Mouse (Mus musculus): ENCODE results near the gene Samd5.
A peak's percentile ranks its signal among the peaks of the same experiment; 100 is the strongest.

Gene Samd5

DNA sequence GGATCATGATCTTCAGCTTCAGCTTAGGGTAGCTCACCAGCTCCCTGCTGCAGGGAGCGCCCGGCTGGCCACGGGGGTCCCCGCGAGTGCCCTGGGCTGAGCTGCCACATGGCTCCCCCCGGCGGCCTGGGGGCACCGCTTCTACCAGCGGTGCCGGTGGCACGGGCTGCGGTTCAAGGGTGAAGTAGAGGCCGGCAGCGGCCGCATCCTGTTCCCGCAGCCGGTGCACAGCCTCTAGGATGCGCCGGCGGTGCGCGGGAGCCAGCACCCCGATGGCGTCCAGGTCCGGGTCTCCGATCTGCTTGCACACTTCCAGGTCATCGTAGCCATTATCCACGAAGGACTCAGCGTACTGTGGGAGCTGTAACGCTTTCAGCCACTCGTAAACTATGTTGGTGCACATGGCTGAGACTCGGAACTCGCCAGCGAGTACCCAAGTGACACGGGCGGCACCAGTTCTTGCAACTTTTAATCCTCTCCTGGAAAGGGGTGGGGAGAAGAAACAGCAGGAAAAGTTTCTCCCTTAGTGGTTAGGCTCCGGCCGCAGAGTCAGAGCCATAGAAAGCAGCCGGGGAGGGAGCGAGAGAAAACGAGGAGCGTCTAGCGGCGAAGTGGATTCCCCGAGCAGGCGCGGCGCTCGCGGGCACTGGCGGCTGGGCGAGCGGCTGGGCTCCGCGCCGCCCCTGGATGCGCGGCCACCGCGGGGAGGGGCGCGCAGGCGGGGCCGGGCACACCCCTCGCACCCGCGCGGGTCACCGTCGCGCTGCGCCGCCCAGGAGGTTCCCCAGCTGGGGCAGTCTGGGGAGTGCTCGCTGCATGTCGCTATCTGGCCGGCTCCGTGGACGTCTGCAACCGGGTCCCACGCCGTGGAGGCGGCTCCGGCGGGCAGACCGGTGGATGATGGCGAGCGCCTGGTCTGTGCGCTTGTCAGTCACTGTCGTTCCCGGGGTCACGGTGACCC, at the start of gene Samd5:
TSS of gene Samd5 (minus strand) at position 648 of the 961 bp plus-strand sequence.
- Histone ChIP-seq H3K36me3 (ENCODE audit: insufficient read depth, low read length) (no peaks in the 10 kb centered on the region), H3K9me3 (ENCODE audit: low read length) (no peaks in the 10 kb centered on the region), H3K4me3 (replicated peaks; ENCODE audit: low read length) (peak within 1 kb of the TSS; percentile 81), H3K27me3 (ENCODE audit: insufficient read depth, low read length) (peaks cover 54% of the 10 kb centered on the region), H3K4me1 (replicated peaks; ENCODE audit: low read depth, low read length) (peaks cover 17% of the 10 kb centered on the region)
- TF ChIP-seq NANOG (IDR thresholded peaks at IDR 0.05; ENCODE audit: borderline replicate concordance, low read length) = no peak
- no peak for TF ChIP-seq POU5F1 (IDR thresholded peaks at IDR 0.05; ENCODE audit: borderline replicate concordance, low read length)
- no peak for TF ChIP-seq CTCF (conservative IDR thresholded peaks at IDR 0.05; ENCODE audit: low read length)

GRCm38 (mm10) chr10:9722519-9723303, 47.7 kb upstream of the Samd5 start:
- Histone ChIP-seq H3K9me3 (ENCODE audit: low read length) (no peaks in the 10 kb centered on the region), H3K36me3 (ENCODE audit: insufficient read depth, low read length) (no peaks in the 10 kb centered on the region)

DNA sequence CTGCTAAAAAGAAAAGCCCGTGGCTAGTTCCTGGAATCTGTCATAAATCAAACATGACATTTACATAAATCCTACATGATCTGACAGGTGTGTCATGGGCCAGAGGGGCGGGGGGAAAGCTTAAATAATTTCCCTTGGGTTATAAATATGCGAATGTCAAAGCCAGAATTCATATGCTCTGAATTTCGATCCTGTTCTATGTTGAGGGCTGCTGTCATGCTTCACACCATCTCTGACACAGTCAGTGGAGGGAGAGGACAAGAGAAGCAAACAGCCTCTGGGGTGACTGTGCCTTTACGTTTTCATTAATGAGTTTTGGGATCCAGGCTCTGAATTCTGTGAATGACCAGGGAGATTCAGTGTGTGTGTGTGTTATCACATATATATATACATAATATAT, 45.0 kb upstream of the Samd5 start:
- H3K27me3 ChIP-seq (ENCODE audit: insufficient read depth, low read length) = no peaks in the 10 kb centered on the region
- TF ChIP-seq POU5F1 (IDR thresholded peaks at IDR 0.05; ENCODE audit: borderline replicate concordance, low read length) (no peak), NANOG (IDR thresholded peaks at IDR 0.05; ENCODE audit: borderline replicate concordance, low read length) (no peak), CTCF (conservative IDR thresholded peaks at IDR 0.05; ENCODE audit: low read length) (no peak)
- no peaks in the 10 kb centered on the region for H3K4me1 ChIP-seq (replicated peaks; ENCODE audit: low read depth, low read length)
- H3K36me3 ChIP-seq (ENCODE audit: insufficient read depth, low read length) = no peaks in the 10 kb centered on the region
- peaks cover 8% of the 10 kb centered on the region for H3K9me3 ChIP-seq (ENCODE audit: low read length)
- H3K4me3 ChIP-seq (replicated peaks; ENCODE audit: low read length) = no peak overlapping the region

More at GRCm38 (mm10) chr10:9722519-9723303, 47.7 kb upstream of the Samd5 start:
- no peak for TF ChIP-seq NANOG (IDR thresholded peaks at IDR 0.05; ENCODE audit: borderline replicate concordance, low read length)
- TF ChIP-seq POU5F1 (IDR thresholded peaks at IDR 0.05; ENCODE audit: borderline replicate concordance, low read length) = no peak
- TF ChIP-seq CTCF (conservative IDR thresholded peaks at IDR 0.05; ENCODE audit: low read length) = no peak
- no peak overlapping the region for H3K4me3 ChIP-seq (replicated peaks; ENCODE audit: low read length)
- no peaks in the 10 kb centered on the region for H3K4me1 ChIP-seq (replicated peaks; ENCODE audit: low read depth, low read length)
- no peaks in the 10 kb centered on the region for H3K27me3 ChIP-seq (ENCODE audit: insufficient read depth, low read length)

GRCm38 (mm10) chr10:9718086-9718485, 43.1 kb upstream of the Samd5 start:
- Histone ChIP-seq H3K27me3 (ENCODE audit: insufficient read depth, low read length) (no peaks in the 10 kb centered on the region), H3K9me3 (ENCODE audit: low read length) (peaks cover 8% of the 10 kb centered on the region), H3K4me1 (replicated peaks; ENCODE audit: low read depth, low read length) (no peaks in the 10 kb centered on the region), H3K4me3 (replicated peaks; ENCODE audit: low read length) (no peak overlapping the region), H3K36me3 (ENCODE audit: insufficient read depth, low read length) (no peaks in the 10 kb centered on the region)
- no peak for TF ChIP-seq POU5F1 (IDR thresholded peaks at IDR 0.05; ENCODE audit: borderline replicate concordance, low read length)
- TF ChIP-seq NANOG (IDR thresholded peaks at IDR 0.05; ENCODE audit: borderline replicate concordance, low read length) = no peak
- no peak for TF ChIP-seq CTCF (conservative IDR thresholded peaks at IDR 0.05; ENCODE audit: low read length)

DNA sequence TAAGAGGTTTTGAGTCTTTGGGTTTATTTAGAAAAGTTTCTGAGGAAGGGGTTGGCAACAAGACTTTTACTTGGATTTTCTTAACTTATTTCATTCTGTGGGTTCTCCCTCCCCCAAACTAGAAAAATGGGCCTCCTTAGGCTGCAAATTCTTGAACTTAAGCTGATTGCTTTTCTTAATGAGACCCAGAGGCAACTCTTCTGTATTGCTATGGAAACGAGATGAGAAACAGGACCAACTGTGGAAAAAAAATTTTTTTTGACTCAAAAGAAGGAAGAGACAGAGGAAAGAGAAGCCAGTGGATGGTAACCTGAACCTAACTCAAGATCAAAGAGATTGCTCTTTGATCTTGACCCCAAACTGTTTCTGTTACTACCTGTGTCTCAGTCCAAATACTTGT, 29.9 kb upstream of the Samd5 start:
- H3K9me3 ChIP-seq (ENCODE audit: low read length) = no peaks in the 10 kb centered on the region
- H3K4me1 ChIP-seq (replicated peaks; ENCODE audit: low read depth, low read length) = no peaks in the 10 kb centered on the region
- no peaks in the 10 kb centered on the region for H3K36me3 ChIP-seq (ENCODE audit: insufficient read depth, low read length)
- no peak overlapping the region for H3K4me3 ChIP-seq (replicated peaks; ENCODE audit: low read length)
- no peaks in the 10 kb centered on the region for H3K27me3 ChIP-seq (ENCODE audit: insufficient read depth, low read length)
- TF ChIP-seq CTCF (conservative IDR thresholded peaks at IDR 0.05; ENCODE audit: low read length) (no peak), POU5F1 (IDR thresholded peaks at IDR 0.05; ENCODE audit: borderline replicate concordance, low read length) (no peak), NANOG (IDR thresholded peaks at IDR 0.05; ENCODE audit: borderline replicate concordance, low read length) (no peak)

DNA sequence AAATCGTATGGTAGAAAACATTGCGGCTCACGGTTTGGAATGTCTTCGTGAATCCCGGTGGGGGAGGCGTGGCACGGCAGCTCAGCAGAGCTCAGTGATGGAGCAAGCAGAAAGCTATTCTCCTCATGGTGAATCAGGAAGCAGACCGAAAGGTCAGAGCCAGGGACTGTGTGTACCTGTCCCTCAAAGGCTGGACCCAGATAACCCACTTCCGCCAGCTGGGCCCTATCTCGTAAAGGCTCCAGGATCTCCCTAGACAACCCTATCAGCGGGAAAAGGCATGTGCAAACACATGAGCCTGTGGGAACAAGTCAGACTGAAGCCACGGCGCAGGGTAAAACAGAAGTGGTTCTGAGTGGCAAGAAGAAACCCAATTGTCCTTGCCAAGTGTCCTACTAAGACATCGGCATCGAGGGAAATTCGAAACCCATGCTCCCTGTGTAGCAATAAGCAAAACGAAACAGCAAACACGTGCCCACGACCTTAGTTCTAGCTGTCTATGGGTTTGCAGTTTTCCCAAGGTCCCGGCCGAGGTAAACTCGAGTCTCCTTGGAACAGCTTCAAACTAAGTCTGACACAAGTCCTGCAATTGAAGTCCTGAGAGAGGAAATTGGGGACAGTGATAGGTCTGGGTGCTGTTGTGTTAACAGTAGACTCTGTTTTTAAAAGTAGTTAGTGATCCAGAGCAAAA, 24.2 kb upstream of the Samd5 start:
- TF ChIP-seq NANOG (IDR thresholded peaks at IDR 0.05; ENCODE audit: borderline replicate concordance, low read length) (no peak), POU5F1 (IDR thresholded peaks at IDR 0.05; ENCODE audit: borderline replicate concordance, low read length) (no peak), CTCF (conservative IDR thresholded peaks at IDR 0.05; ENCODE audit: low read length) (no peak)
- H3K36me3 ChIP-seq (ENCODE audit: insufficient read depth, low read length) = no peaks in the 10 kb centered on the region
- no peaks in the 10 kb centered on the region; the same call in 1 of the 2 replicates for H3K4me1 ChIP-seq (replicated peaks; ENCODE audit: low read depth, low read length)
- H3K4me3 ChIP-seq (replicated peaks; ENCODE audit: low read length) = no peak overlapping the region
- H3K27me3 ChIP-seq (ENCODE audit: insufficient read depth, low read length) = peaks cover 4% of the 10 kb centered on the region; the same call in 1 of the 2 replicates
- H3K9me3 ChIP-seq (ENCODE audit: low read length) = no peaks in the 10 kb centered on the region

DNA sequence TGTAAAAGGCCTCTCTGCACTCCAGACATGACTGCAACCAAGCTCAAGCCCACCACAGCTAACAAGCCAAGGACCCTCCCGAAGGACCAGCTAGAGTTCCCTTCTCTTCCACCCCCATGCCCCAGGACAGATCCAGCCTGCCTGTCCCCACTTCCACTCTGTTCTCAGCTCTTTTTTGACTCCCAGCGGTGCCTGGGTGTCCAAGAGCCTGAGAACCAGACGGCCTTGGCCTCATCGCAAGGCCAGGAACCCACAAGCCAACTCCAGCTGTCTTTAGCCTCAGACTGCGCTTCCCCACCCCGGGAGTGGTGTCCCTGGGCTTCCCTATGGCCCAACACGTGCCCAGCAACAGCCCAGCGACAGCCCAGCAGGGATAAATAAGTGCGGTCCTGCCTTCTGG, 23.1 kb upstream of the Samd5 start:
- Histone ChIP-seq H3K27me3 (ENCODE audit: insufficient read depth, low read length) (peaks cover 4% of the 10 kb centered on the region; the same call in 1 of the 2 replicates), H3K36me3 (ENCODE audit: insufficient read depth, low read length) (no peaks in the 10 kb centered on the region), H3K4me1 (replicated peaks; ENCODE audit: low read depth, low read length) (no peaks in the 10 kb centered on the region; the same call in 1 of the 2 replicates), H3K9me3 (ENCODE audit: low read length) (no peaks in the 10 kb centered on the region), H3K4me3 (replicated peaks; ENCODE audit: low read length) (no peak overlapping the region)
- TF ChIP-seq POU5F1 (IDR thresholded peaks at IDR 0.05; ENCODE audit: borderline replicate concordance, low read length) (no peak), NANOG (IDR thresholded peaks at IDR 0.05; ENCODE audit: borderline replicate concordance, low read length) (no peak), CTCF (conservative IDR thresholded peaks at IDR 0.05; ENCODE audit: low read length) (no peak)

Data from E14TG2a.4 (cell line).